Mouse (Mus musculus): Measurements from ENCODE around the gene Ubn1. TPM values are rescaled to one million over a fixed set of nuclear protein-coding genes. Genes with fewer than 3 reads are reported as not detected.

Ubn1 gene
- 50.9 and 67.4 TPM in 2 replicates for total RNA-seq (2017)

DNA sequence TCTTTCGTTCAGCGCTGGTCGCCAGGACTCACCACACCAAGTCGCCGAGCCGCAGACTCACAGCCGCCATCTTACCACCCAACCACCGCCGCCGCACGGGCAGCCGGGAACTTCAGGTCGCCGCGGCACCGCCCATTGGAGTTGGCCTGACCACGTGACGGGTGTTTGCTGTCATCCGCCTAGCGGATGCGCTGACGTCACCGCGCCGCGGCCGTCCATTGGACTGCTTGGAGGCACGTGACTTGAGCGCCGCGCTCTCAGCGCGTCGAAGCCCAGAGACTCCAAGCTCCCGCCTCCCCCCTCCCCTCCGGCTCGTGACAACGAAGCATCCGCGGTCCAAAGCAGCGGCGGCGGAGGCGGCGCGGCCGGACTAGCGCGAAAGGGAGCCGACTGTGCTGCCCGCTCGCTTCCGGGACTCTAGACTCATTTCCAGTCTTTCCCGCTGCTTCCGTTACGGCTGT is at the start of gene Ubn1, which contains the start of gene Glyr1:
Gene Ubn1, plus strand, starts transcription at position 284 of the 461 bp plus-strand sequence.
Gene Glyr1, minus strand, starts transcription at position 90 of the 461 bp plus-strand sequence.
- peak; percentile 92 for ATAC-seq (replicated peaks; ENCODE audit: low read depth, poor library complexity, severe bottlenecking)

DNA sequence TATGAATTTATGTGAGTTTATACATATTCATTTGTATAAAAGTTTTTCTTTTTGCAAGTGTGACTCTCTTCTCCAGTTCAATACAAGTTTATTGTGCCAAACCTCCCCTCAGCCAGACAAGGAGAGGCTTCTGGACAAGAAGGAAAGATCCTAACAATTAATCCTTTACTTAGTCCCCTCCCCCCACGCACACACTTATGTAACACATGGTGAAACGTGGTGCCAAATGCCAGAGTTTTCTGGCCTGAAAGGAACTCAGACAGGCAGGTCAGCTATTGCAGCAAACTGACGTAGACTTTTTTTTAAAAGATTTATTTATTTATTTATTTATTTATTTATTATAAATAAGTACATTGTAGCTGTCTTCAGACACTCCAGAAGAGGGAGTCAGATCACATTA is 49.2 kb upstream of the Ubn1 start:
- ATAC-seq (replicated peaks; ENCODE audit: low read depth, poor library complexity, severe bottlenecking): no peak

DNA sequence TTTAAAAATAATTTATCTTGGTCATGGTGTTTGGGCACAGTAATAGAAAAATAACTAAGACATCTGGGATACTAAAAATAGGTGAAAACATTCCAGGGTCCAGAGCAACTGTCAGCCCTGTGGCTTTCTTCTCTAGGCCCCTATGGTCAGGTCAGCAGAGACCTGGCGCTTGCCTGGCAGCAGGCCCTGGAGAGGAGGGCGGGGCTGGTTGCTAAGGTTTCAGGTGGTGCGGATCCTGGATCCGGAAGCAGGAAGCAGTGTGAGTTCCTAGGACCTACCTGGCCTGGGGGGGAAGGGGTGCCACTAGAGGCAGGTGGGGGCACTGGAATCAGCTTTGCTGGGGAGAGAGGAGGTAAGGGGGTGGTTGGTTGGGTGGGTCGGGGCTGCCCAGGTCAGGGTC is 42.8 kb upstream of the Ubn1 start, which contains the start of gene Smim22:
Gene Smim22, plus strand, starts transcription at position 222 of the 400 bp plus-strand sequence.
- no peak for ATAC-seq (replicated peaks; ENCODE audit: low read depth, poor library complexity, severe bottlenecking)

- ATAC-seq (replicated peaks; ENCODE audit: low read depth, poor library complexity, severe bottlenecking): no peak
Observed at GRCm38 (mm10) chr16:5007492-5007891, 42.4 kb upstream of the Ubn1 start.

- no peak for ATAC-seq (replicated peaks; ENCODE audit: low read depth, poor library complexity, severe bottlenecking)
Observed at GRCm38 (mm10) chr16:5008076-5008475, 41.8 kb upstream of the Ubn1 start.

DNA sequence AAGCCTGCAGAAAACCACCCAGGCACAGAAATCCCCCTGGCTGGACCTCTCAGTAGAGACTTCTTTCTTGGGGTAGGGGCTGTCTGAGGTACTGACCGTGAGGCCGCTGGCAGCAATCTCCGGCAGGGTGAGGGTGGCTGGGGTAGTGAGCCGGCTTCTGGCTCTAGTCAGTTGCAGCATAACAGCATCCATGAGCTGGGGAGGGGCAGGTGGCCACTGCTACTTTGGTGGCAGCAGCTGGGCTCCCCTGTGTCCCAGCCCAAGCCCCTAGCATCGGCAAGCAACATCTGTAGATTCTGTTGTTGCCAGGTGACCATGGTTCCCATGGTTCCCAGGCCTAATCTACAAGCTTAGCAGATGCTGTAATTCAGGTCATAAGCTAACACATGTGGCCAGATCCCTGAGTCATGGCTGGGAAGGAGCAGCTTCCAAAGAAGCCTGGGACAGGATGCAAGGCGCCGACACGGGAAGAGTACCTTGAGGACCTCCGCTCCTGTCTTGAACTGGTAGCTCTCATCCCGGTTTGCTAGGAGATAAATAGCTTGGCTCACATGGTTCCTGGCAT is 39.4 kb upstream of the Ubn1 start:
- ATAC-seq (replicated peaks; ENCODE audit: low read depth, poor library complexity, severe bottlenecking): no peak

DNA sequence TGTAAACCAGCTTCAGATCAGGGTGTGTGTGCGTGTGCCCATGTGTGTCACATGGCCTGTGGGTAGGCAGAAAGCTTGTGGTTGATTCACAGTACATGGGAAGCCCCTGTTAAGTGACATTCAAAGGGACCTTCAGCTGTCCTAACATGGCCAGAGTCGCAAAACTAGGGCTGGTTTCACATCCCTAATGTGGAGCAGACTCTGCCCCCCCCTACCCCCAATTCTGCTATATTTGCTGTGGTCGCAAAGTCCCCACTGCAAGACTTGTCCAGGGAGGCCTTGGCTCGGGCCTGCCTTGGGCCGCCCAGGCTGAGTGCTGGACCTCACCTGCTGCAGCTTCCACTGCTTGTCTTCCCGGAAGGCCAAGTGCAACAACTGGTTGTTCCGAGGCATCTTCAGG is 38.6 kb upstream of the Ubn1 start:
- peak; percentile 19 for ATAC-seq (replicated peaks; ENCODE audit: low read depth, poor library complexity, severe bottlenecking)

DNA sequence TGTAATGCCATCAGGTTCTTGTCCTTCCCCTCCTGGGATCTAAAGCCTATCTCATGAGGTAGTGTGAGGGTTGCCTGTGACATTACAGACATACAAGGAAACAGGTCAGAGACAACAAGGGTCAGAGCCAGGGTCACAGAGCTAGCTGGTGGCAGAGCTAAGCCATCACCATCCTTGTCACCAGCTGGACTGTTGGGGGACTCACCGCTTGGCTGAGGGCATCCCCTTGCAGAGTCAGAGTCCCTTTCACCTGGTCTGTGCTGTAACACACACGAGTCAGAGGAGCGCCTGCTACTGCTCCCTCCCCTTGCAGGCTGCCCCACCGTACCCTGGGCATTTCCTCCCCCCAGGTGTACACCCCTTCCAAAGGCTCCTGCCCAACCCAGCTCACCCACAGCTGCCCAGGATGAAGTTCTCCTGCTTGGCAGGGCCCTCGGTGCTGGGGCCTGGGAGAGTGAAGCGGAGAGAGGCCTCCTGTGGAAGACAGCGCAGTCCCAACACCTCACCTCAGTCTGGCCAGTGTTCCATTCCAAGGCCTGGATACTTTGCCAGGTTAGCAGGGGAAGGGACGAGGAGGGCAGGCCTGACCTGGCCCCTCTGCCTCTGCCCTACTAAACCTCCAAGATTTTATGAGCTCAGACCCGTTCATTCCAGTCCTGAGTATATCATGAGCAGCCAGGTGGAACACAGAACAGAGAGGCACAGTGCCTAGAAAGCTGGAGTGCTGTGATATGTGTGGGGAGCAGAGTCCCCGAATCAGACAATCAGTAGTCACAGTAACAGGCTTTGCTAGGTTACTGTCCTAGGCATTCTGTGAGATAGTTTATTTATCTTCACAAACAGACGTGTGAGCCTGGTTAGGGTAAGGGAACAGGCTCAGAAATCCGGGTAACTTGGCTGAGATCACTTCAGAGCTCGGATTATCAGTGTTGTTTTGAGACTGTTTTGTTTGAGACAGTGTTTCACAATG is 37.5 kb upstream of the Ubn1 start:
- peak; percentile 34 for ATAC-seq (replicated peaks; ENCODE audit: low read depth, poor library complexity, severe bottlenecking)

DNA sequence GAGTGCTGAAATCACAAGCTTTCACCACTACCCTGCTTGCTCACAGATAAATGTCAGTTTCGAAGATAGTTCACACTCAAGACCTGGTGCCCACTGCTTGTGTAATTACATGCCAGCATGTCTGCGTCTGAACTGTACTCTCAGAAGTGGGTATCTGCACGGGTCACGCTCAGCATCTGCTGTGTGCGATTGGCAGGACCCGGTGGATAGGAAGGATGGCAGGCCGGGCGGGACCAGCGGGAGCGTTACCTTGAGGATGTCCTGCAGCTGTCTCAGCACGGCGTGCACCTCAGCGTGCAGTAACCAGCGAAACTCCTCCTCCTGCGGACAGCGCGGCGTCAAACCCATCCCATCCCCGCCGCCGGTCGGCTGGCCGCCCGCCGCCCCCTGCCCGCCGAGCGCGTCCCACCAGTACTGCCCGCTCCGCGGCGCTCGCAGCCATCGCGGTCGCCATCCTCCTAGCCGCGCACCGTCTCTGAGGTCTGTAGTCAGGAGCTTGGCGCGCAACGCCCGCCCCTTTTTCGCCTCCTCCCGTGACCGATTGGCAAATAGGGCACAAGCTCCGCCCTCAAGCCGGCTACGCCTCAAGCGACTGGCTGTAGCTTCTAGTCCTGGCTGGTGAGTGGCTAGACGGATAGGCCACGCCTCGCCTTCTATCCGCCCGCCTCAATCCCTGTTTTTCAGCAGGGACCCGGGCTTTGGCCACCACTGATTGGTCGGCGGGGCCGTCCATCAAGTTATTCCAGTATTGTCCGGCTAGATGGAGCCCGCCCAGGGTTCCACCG is 36.6 kb upstream of the Ubn1 start, which contains the start of gene Rogdi:
Gene Rogdi, minus strand, starts transcription at position 500 of the 785 bp plus-strand sequence.
- peak; percentile 87 for ATAC-seq (replicated peaks; ENCODE audit: low read depth, poor library complexity, severe bottlenecking)

DNA sequence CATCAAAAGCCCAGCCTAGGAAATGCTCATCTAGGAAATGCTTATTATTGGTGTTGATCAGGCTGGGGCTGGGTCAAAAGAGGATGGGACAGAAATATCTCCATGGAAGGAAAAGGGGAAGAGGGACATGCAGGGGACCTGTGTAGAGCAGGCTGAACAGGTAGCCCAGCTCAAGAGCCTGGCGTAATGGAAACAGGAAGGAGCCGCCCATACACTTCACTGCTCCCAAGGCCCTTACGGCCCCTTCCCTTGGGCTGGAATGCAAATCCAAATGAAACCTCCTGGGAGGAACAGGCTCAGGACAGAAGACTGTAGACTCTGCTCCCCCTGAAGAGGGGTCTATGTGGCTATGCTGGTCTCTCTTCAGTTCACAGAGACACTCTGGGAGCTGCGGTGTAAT is 35.3 kb upstream of the Ubn1 start:
- ATAC-seq (replicated peaks; ENCODE audit: low read depth, poor library complexity, severe bottlenecking): no peak

DNA sequence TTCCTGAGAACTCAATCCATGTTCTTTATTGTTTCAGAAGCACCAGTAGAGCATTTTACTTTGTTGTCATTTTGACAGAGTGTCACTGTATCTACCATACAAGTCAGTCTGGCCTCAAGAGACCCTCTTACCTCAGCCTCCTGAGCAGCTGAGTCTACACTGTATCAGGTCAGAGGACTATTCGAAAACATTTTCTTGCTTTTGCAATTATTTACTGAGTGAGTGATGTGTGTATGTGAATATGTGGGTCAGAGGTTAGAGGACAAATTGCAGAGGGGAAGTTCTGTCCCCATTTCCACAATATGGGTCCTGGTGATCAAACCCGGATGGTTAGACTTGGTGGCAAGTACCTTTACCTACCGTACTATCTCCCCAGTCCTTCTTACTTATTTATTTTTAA is 25.8 kb upstream of the Ubn1 start:
- ATAC-seq (replicated peaks; ENCODE audit: low read depth, poor library complexity, severe bottlenecking): no peak

DNA sequence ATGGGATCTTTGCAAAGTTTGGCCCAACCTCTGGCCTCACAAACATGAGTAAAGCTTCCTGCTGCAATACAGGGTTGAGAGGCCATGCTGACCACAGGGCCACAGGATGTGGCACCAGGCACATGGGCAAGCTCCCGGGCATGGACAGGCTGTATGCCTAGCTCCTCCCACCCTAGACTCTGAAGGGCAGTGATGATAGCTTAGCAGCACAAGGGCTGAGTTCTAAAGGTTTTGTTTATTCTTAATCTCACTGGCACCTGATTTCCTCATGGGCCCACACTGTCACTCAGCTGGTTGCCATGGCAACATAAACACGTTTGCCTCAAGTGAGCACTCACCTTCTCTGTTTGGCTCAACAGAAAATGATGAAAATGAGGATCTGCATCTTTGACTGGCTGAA is 20.0 kb upstream of the Ubn1 start:
- 0 out of 2 replicates have a peak, but pooled peaks have one; percentile 22 for ATAC-seq (replicated peaks; ENCODE audit: low read depth, poor library complexity, severe bottlenecking)

- ATAC-seq (replicated peaks; ENCODE audit: low read depth, poor library complexity, severe bottlenecking): no peak
Observed at GRCm38 (mm10) chr16:5035591-5035990, 14.3 kb upstream of the Ubn1 start.

GRCm38 (mm10) chr16:5036649-5037234 is 13.1 kb upstream of the Ubn1 start:
- no peak for ATAC-seq (replicated peaks; ENCODE audit: low read depth, poor library complexity, severe bottlenecking)

DNA sequence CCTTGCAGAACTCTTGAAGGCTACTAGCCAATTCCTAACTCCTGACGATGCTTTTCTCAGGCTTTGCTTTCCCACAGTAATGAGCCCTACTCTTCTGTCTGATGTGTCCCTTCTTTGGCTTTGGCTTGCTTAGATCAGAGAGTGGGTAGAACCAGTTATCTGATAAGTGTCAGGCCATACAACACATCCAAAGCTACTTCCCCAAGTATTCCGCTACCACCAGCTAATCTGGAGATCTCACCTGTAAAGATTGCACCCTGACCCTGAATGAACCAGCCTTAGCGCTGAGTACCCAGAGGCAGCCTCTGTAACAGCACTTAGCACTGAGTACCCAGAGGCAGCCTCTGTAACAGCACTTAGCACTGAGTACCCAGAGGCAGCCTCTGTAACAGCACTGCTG is 4.5 kb upstream of the Ubn1 start:
- no peak for ATAC-seq (replicated peaks; ENCODE audit: low read depth, poor library complexity, severe bottlenecking)

DNA sequence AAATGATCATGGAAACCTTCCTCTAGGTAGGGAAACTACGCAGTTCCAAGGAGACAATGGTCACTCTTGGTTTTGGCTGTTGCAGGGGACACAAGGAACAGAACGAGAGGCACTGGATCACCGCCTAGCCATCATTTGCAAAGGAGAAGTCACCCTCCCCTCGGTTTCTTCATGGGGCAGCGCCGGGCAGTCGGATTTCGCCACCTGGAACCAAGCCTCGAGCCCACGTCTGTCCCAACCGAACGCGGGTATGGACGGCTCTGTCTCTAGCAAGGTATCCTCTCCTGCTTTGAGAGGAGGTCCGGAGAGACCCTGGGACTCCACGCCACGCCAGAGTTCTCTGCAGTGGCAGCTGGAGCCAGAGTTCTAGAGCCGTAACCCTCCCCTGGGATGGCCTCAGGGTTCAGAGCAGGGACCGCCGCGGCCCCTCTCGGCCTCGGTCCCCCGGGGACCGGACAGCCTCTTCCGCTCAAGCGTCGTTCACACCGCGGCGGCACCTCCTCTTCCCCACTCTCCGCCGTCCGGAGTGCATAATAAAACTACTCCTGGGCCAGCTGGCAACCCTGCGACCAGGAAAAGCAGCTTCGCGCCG is 579 bp upstream of the Ubn1 start:
- peak; percentile 31 for ATAC-seq (replicated peaks; ENCODE audit: low read depth, poor library complexity, severe bottlenecking)

DNA sequence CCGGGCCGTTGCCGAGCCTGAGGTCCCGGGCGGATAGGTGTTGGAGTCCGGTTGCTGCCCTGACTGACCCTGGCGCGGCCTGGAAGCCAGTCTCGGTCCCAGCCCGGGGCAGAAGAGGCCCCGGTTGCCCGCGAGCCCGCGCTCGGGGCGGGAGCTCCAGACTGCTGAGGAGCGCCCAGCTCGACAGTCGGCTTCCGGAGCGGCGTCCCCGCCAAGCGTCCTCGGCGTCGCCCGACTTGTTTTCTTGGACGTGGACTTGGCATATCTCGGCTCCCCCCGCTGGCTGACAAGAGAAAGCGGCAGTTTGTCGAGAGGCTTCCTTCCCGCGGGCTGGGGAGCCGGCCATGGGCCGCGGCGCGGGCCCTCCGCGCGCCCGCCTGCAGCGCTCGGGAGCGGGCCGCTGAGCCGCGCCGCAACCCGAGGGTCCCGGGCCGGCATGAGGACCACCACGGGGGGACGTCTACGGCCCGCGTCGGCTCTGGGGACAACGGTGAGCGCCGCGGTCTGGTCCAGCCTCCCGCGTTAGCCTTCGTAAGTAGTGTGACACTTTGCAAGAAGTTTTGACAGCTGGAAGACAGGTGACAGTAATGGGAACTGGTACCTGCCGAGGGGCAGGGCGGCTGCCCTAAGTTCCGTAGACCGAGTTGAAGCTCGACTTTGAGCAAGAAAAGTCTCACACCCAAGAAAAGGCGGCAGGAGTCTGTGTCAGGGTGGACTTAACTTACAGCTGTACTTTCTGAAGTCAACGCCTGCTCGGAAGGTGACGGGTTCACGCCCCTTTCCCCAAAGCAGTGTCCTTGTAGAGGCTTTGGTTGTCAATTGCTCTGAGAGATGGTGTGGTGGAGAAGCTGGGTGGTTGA is 624 bp downstream of the Ubn1 start:
- ATAC-seq (replicated peaks; ENCODE audit: low read depth, poor library complexity, severe bottlenecking): peak; percentile 43

DNA sequence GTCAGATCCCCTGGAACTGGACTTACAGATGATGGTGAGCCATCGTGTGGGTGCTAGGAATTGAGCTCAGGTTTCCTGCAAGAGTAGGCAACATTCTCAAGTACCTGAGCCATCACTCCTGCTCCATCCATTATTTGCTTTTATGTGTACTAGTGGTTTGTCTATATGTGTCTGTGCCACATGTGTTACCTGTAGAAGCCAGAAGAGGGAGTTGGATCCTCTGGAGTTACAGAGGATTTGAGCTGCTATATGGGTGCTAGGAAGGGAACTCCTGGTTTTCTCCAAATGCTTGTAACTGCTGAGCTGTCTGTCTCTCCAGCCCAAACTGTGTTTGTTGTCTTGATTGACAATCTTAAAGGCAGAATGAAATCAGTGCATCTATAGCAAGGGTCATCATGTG is 8.3 kb downstream of the Ubn1 start:
- ATAC-seq (replicated peaks; ENCODE audit: low read depth, poor library complexity, severe bottlenecking): peak; percentile 69

DNA sequence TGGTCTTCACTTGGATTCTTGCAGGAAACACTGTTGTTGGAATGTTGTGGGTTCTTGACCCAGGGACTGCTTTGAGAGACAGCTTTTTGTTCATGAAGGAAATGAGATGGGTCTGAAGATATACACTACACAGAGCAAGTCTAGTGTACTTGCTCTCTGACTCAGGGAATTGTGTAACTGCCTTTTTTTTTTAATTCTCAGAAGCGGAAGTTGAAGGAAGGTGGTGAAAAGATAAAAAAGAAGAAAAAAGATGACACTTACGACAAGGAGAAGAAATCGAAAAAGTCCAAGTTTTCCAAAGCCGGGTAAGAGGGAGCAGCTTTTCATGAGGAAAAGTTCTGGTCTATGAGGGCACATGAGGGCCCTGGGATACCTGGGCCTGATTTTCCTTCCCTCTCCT is 13.6 kb downstream of the Ubn1 start:
- ATAC-seq (replicated peaks; ENCODE audit: low read depth, poor library complexity, severe bottlenecking): no peak
